Mouse (Mus musculus) bone marrow macrophage, adult 2 months (primary cell): ENCODE data around the gene Catsperz.

ENCODE experiments used
- CTCF ChIP-seq: IDR thresholded peaks from 2 replicates; pipeline ENCODE4 v1.5.1; 2012; ENCODE audit warnings: low read depth, mild to moderate bottlenecking, low read length, moderate library complexity
- POLR2A ChIP-seq: IDR thresholded peaks from 2 replicates; pipeline ENCODE4 v1.6.1; 2012; ENCODE audit warnings: mild to moderate bottlenecking, low read depth, low read length, borderline replicate concordance

GRCm38 (mm10) chr19:6876799-6877198 lies 48.4 kb downstream of the Catsperz start:
- TF ChIP-seq POLR2A = no peak
- TF ChIP-seq CTCF = no peak
